Mouse (Mus musculus): Measurements from ENCODE around the gene Fyn. TPM values are rescaled to one million over a fixed set of nuclear protein-coding genes. Genes with fewer than 3 reads are reported as not detected.
A peak's percentile ranks its signal among the peaks of the same experiment; 100 is the strongest.

Fyn gene
- polyA plus RNA-seq, 1 experiment from 2014 or later: 34.1 TPM

- Histone ChIP-seq H3K36me3 (no peaks in the 10 kb centered on the region), H3K4me2 (no peak overlapping the region), H3K27me3 (no peaks in the 10 kb centered on the region), H3K4me1 (peaks cover 23% of the 10 kb centered on the region), H3K9ac (no peak overlapping the region), H3K4me3 (no peak overlapping the region), H3K9me3 (no peaks in the 10 kb centered on the region), H3K27ac (no peak overlapping the region)
- 100% methylated on average over 1 of the region's 1 CpGs for WGBS
- no peak for ATAC-seq (ENCODE audit: insufficient number of reproducible peaks, insufficient read depth, low FRiP score, low TSS enrichment, low read depth)
These were observed 45.4 kb downstream of the Fyn start for GRCm38 (mm10) chr10:39414068-39414467.

GRCm38 (mm10) chr10:39415586-39415985 lies 46.9 kb downstream of the Fyn start:
- H3K27me3 ChIP-seq: no peaks in the 10 kb centered on the region
- no peak for ATAC-seq (ENCODE audit: insufficient number of reproducible peaks, insufficient read depth, low FRiP score, low TSS enrichment, low read depth)
- no peaks in the 10 kb centered on the region for H3K36me3 ChIP-seq

GRCm38 (mm10) chr10:39417611-39418010 lies 49.0 kb downstream of the Fyn start:
- H3K9me3 ChIP-seq: no peaks in the 10 kb centered on the region
- WGBS: 22% methylated on average over 5 of the region's 5 CpGs
- peaks cover 44% of the 10 kb centered on the region for H3K4me1 ChIP-seq
- H3K36me3 ChIP-seq: no peaks in the 10 kb centered on the region
- no peak overlapping the region for H3K4me2 ChIP-seq
- no peak overlapping the region for H3K4me3 ChIP-seq
- no peak overlapping the region for H3K9ac ChIP-seq
- no peak overlapping the region; the same call in 1 of the 2 replicates for H3K27ac ChIP-seq
- ATAC-seq (ENCODE audit: insufficient number of reproducible peaks, insufficient read depth, low FRiP score, low TSS enrichment, low read depth): no peak
- H3K27me3 ChIP-seq: no peaks in the 10 kb centered on the region

More at GRCm38 (mm10) chr10:39415586-39415985, 46.9 kb downstream of the Fyn start:
- Histone ChIP-seq H3K27ac (no peak overlapping the region), H3K9ac (no peak overlapping the region), H3K4me2 (no peak overlapping the region), H3K4me3 (no peak overlapping the region), H3K9me3 (no peaks in the 10 kb centered on the region), H3K4me1 (peaks cover 29% of the 10 kb centered on the region)
- 60% methylated on average over 2 of the region's 2 CpGs for WGBS

- H3K27ac ChIP-seq: no peak overlapping the region
- no peaks in the 10 kb centered on the region for H3K36me3 ChIP-seq
- no peak overlapping the region for H3K4me3 ChIP-seq
- peaks cover 44% of the 10 kb centered on the region for H3K4me1 ChIP-seq
- ATAC-seq (ENCODE audit: insufficient number of reproducible peaks, insufficient read depth, low FRiP score, low TSS enrichment, low read depth): no peak
- H3K9me3 ChIP-seq: no peaks in the 10 kb centered on the region
- no peaks in the 10 kb centered on the region for H3K27me3 ChIP-seq
- WGBS: 82% methylated on average over 7 of the region's 7 CpGs
- no peak overlapping the region for H3K9ac ChIP-seq
- no peak overlapping the region for H3K4me2 ChIP-seq
These were observed 49.7 kb downstream of the Fyn start for GRCm38 (mm10) chr10:39418395-39418794.

GRCm38 (mm10) chr10:39420842-39421617 lies 52.4 kb downstream of the Fyn start:
- 26% methylated on average over 9 of the region's 9 CpGs for WGBS
- 0 out of 2 replicates have a peak overlapping the region, but pooled peaks have one; percentile 3 for H3K27ac ChIP-seq
- no peaks in the 10 kb centered on the region for H3K9me3 ChIP-seq
- no peaks in the 10 kb centered on the region for H3K27me3 ChIP-seq
- H3K4me3 ChIP-seq: no peak overlapping the region
- peak overlapping the region; percentile 3; the same call in 1 of the 2 replicates for H3K4me2 ChIP-seq
- 0 out of 2 replicates have a peak, but pooled peaks have one; percentile 71 for ATAC-seq (ENCODE audit: insufficient number of reproducible peaks, insufficient read depth, low FRiP score, low TSS enrichment, low read depth)
- H3K9ac ChIP-seq: no peak overlapping the region
- H3K36me3 ChIP-seq: peaks cover 6% of the 10 kb centered on the region
- H3K4me1 ChIP-seq: peaks cover 44% of the 10 kb centered on the region

- H3K36me3 ChIP-seq: peaks cover 6% of the 10 kb centered on the region
- H3K9me3 ChIP-seq: no peaks in the 10 kb centered on the region
- H3K4me3 ChIP-seq: no peak overlapping the region
- H3K9ac ChIP-seq: no peak overlapping the region
- 88% methylated on average over 9 of the region's 9 CpGs for WGBS
- no peaks in the 10 kb centered on the region for H3K27me3 ChIP-seq
- H3K4me1 ChIP-seq: peaks cover 39% of the 10 kb centered on the region
- H3K4me2 ChIP-seq: no peak overlapping the region
- ATAC-seq (ENCODE audit: insufficient number of reproducible peaks, insufficient read depth, low FRiP score, low TSS enrichment, low read depth): no peak
- no peak overlapping the region for H3K27ac ChIP-seq
These were observed 53.1 kb downstream of the Fyn start for GRCm38 (mm10) chr10:39421772-39422171.

- H3K4me3 ChIP-seq: no peak overlapping the region
- no peak overlapping the region for H3K27ac ChIP-seq
- peaks cover 6% of the 10 kb centered on the region for H3K36me3 ChIP-seq
- H3K4me1 ChIP-seq: peaks cover 32% of the 10 kb centered on the region
- no peak for ATAC-seq (ENCODE audit: insufficient number of reproducible peaks, insufficient read depth, low FRiP score, low TSS enrichment, low read depth)
- H3K9ac ChIP-seq: no peak overlapping the region
- WGBS: 79% methylated on average over 3 of the region's 3 CpGs
- H3K9me3 ChIP-seq: no peaks in the 10 kb centered on the region
- no peaks in the 10 kb centered on the region for H3K27me3 ChIP-seq
- no peak overlapping the region for H3K4me2 ChIP-seq
These were observed 56.0 kb downstream of the Fyn start for GRCm38 (mm10) chr10:39424643-39425042.

GRCm38 (mm10) chr10:39426033-39426432 lies 57.4 kb downstream of the Fyn start:
- no peak overlapping the region for H3K4me3 ChIP-seq
- no peaks in the 10 kb centered on the region for H3K27me3 ChIP-seq
- no peak overlapping the region for H3K27ac ChIP-seq
- H3K9ac ChIP-seq: no peak overlapping the region
- no peak for ATAC-seq (ENCODE audit: insufficient number of reproducible peaks, insufficient read depth, low FRiP score, low TSS enrichment, low read depth)
- H3K4me1 ChIP-seq: peaks cover 26% of the 10 kb centered on the region
- WGBS: 92% methylated on average over 3 of the region's 3 CpGs
- H3K36me3 ChIP-seq: peaks cover 6% of the 10 kb centered on the region
- no peak overlapping the region for H3K4me2 ChIP-seq
- H3K9me3 ChIP-seq: no peaks in the 10 kb centered on the region

- Histone ChIP-seq H3K4me2 (no peak overlapping the region), H3K4me3 (no peak overlapping the region), H3K36me3 (peaks cover 6% of the 10 kb centered on the region), H3K9me3 (no peaks in the 10 kb centered on the region), H3K4me1 (peaks cover 17% of the 10 kb centered on the region), H3K27ac (no peak overlapping the region), H3K27me3 (no peaks in the 10 kb centered on the region), H3K9ac (no peak overlapping the region)
- 20% methylated on average over 5 of the region's 5 CpGs for WGBS
- no peak for ATAC-seq (ENCODE audit: insufficient number of reproducible peaks, insufficient read depth, low FRiP score, low TSS enrichment, low read depth)
These were observed 58.3 kb downstream of the Fyn start for GRCm38 (mm10) chr10:39426833-39427490.

- 78% methylated on average over 4 of the region's 4 CpGs for WGBS
- no peak overlapping the region for H3K27ac ChIP-seq
- H3K4me3 ChIP-seq: no peak overlapping the region
- H3K27me3 ChIP-seq: no peaks in the 10 kb centered on the region
- peaks cover 20% of the 10 kb centered on the region for H3K4me1 ChIP-seq
- peaks cover 5% of the 10 kb centered on the region for H3K36me3 ChIP-seq
- no peaks in the 10 kb centered on the region for H3K9me3 ChIP-seq
- no peak overlapping the region for H3K9ac ChIP-seq
- no peak for ATAC-seq (ENCODE audit: insufficient number of reproducible peaks, insufficient read depth, low FRiP score, low TSS enrichment, low read depth)
- no peak overlapping the region for H3K4me2 ChIP-seq
These were observed 61.0 kb downstream of the Fyn start for GRCm38 (mm10) chr10:39429661-39430060.

GRCm38 (mm10) chr10:39430074-39430764 lies 61.6 kb downstream of the Fyn start:
- no peaks in the 10 kb centered on the region for H3K27me3 ChIP-seq
- H3K4me1 ChIP-seq: peaks cover 21% of the 10 kb centered on the region
- ATAC-seq (ENCODE audit: insufficient number of reproducible peaks, insufficient read depth, low FRiP score, low TSS enrichment, low read depth): no peak
- H3K36me3 ChIP-seq: no peaks in the 10 kb centered on the region; the same call in 1 of the 2 replicates
- H3K4me2 ChIP-seq: no peak overlapping the region
- no peak overlapping the region for H3K4me3 ChIP-seq
- WGBS: 43% methylated on average over 14 of the region's 14 CpGs
- no peaks in the 10 kb centered on the region for H3K9me3 ChIP-seq
- H3K27ac ChIP-seq: no peak overlapping the region
- H3K9ac ChIP-seq: no peak overlapping the region

All from embryonic facial prominence, embryonic 13.5 days (tissue).